Mouse (Mus musculus) heart, adult 11 months (tissue): ENCODE measurements around the gene Fam189b.
"Not testable (repeated sequence)": the region's sequence is repeated elsewhere in the genome, so short reads cannot be mapped to it uniquely, and the experiment has no call there.

ENCODE experiments used
- DNase-seq: peaks from one replicate; pipeline ENCODE4 v3.0.0; 2022

Fam189b gene

DNA sequence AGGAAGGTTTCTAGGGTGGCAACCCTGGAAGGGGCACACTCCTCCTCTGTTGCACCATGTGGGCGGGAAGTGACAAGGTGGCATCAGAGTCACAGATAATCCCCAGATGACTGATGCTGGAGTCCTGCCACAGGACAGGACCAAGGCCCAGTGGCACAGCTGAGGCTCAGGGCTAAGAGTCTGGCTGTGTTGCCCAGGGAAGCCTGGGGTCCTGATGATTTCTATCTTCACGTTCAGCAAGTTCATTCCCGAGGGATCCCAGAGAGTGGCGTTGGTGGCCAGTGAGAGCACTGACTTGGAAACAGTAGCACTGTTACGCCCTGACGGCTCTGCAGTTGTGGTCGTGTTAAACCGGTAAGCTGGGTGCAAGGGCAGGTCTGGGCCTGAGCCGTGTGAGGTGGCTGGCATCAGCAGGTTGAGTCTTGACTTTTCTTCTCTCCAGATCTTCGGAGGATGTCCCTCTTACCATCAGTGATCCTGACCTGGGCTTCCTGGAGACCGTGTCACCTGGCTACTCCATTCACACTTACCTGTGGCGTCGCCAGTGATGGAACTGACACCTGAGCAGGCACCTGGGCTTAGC is 25.2 kb downstream of the Fam189b start:
- peak; percentile 88 for DNase-seq

DNA sequence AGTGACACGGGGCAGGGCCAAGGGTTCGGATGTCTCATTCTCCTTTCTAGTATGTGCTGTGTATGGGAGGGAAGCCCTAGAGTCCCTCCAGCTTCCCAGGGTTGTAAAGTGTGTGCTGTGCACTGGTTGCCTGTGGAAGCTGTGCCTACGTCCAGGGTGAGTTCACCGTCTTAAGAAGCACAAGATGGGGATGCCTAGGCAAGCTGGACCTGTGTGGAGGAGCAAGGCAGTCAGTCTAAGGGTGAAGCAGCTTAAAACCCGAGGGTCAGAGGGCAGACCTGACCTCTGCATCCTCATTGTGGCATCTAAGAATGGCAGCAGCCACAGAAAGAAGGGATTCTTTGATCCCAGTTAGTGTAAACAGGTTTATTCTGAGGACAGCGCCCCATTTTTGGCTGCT is 25.8 kb downstream of the Fam189b start:
- peak; percentile 84 for DNase-seq

DNA sequence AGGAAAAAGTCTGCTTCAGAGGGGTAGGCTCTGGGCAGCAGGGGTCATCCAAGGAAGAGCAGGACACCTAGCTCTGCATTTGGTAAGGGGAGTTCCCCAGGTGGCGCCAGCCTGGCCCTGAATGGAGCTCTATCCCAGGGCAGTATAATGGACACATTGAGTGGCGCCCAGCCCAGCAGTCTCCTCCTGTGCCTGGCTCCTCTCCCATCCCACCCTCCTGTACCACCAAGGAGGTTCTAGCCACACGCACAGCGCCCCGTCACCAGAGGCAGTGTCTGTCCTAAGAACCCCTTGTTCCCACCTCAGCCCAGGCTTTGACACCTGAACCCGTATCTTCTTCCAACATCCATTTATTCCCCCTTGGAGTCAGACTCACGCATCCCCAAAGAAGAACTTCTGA is 26.8 kb downstream of the Fam189b start:
- peak; percentile 91 for DNase-seq

DNA sequence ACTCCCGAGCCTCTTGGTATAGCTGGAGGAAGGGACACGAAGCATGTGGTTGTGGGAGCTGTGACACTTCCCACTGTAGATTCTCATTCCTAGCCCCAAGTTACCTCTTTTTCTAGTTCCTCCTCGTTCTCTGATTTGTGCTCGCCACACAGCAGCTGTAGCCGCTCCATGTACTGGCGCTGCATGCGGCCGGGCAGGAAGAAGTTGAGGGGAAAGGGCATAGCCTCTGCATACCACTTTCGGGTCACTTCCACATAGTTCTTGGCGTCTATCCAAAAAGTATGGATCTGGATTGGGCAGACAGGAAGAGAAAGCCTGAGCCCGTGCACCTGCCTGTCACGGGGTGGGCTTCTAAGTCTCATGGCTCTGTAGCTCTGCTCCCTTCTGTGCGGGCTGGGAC is 27.2 kb downstream of the Fam189b start:
- DNase-seq = peak; percentile 95

DNA sequence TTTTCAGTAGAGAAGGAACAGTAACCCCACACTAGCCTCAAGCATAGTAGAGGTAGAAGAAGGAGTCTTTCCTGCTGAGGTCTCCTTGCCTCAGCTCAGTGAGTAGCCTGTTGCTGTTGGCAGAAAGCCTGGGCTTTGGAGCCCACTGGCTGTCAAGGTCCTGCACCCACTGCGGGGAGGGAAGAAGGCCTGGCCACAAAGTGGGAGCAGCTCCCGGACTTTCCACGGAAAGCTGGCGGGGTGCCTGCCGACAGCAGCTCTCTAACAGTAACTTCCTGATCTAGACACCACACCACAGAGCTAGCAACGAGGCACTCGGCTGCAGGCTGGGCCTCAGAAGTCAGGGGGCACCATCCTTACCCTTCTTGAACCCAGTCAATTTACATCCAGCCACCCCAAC is 27.8 kb downstream of the Fam189b start:
- DNase-seq = peak; percentile 96

DNA sequence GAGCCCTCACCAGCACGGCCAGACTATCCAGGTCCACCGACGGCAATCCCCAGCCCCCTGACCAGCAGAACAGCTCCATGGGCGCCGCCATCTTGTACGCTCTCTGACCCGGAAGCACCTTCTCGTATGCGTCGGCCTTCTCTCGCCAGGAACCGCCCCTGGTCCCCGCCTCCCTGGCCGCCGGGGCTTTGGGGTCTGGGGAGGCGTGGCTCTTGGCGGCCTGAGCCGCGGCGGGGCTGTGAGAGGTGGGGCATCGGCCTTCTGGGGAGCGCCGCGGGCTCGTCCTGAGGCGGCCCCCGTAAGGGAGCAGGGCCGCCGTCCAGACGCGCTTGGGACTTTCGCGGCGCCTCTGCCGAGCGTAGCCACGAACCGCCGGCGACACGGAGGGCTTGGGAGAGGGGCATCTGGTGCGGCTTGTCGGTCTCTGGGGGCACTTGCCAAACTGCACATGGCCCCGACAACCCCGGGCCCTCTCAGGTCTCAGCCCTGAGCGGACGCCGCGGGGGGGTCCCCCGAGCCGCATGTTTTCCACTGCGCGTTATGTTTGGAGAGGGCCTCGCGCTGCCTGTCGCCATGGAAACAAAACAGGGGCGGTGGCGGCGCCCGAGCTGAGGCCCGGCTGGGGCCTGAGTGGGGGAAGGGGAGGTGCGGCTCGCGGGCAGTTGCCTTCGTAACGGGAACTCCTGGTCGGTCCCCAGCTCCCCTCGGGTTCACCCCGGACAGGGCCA is 31.0 kb downstream of the Fam189b start:
- peak; percentile 100 for DNase-seq

DNA sequence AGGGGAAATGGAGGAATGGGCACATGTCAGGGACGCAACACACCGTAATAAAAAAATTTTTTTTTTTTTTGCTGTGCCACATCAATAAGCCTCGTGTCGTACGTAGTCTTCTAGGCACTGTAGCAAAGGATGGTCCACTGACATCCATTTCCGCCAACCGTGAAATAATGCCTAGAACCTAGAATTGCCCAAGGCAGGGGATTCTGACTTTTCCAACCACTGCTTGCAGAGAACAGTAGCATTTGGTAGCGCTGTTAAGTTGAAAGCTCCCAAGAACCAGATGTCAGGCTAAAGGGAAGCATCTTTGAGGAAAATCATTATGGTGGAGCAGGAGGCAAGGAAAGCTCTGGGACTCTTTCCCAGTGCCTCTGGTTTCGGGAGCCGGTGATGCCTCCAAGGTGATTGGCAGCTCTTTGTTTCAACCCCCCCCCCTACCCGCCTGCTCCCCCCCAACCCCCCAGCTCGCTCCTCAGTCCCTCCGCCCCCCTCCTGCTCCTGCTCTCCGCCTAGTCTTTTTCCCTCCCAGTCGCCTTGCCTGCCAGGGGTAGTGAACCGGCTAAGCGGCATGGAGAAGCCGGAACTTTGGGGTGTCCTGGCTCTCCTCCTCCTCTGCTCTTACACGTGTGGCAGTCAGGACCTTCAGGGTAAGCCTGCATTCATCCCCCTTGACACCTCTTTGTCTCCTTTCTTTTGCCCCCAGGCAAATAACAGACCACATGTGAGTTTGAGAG is 31.9 kb downstream of the Fam189b start, which contains the start of gene Thbs3:
TSS of gene Thbs3 (plus strand) at position 500 of the 731 bp plus-strand sequence.
- DNase-seq = peak; percentile 95

DNA sequence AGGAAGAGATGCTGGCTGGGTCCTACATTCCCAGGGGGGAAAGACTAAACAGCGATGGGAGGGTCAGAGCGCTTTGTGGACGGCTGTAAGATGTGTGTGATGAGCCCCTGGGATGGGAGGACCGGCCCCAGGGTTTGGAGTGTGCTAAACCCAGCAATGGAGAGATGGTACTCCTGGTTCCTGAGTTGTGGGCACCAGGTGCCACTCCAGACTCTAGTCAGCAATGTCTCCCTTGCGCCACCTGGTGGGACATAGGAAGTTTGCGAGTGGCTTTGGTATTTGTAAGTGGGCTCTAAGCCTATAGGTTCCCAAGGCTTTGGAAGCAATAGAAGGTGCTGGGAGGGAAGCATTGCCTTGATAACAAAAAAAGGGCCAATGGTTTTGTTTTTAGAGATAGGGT is 32.9 kb downstream of the Fam189b start:
- DNase-seq = peak; percentile 98

DNA sequence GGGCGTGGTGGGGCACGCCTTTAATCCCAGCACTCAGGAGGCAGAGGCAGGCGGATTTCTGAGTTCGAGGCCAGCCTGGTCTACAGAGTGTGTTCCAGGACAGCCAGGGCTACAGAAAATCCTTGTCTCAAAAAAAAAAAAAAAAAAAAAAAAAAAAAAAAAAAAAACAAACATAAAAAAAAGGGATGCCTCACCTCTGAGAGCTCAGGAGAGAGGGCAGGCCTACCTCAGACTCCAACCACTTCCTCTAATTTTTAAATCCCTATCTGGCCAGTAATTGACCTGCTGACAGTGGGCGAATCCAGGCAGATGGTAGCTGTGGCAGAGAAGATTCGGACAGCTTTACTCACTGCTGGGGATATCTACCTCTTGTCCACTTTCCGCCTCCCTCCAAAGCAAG is 33.5 kb downstream of the Fam189b start:
- DNase-seq = not testable (repeated sequence)

DNA sequence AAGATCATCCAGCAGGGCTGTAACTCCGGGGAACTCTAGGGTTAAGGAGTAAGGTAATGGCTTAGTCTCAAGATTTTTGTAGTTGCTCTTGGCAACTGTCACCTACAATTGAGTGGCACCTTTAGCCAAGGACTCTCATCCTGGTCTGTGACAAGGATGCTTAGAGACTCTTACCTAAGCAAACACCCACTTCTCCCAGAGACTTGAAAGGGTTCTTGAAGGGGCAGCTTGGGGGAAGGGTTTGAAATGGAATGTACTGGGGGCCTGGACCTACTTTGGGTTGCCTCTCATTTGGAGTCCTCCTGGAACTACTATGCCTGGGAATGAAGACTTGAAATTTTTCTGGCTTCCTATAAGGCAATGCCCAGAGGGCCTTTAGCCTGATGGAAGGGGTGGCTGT is 35.3 kb downstream of the Fam189b start:
- no peak for DNase-seq

DNA sequence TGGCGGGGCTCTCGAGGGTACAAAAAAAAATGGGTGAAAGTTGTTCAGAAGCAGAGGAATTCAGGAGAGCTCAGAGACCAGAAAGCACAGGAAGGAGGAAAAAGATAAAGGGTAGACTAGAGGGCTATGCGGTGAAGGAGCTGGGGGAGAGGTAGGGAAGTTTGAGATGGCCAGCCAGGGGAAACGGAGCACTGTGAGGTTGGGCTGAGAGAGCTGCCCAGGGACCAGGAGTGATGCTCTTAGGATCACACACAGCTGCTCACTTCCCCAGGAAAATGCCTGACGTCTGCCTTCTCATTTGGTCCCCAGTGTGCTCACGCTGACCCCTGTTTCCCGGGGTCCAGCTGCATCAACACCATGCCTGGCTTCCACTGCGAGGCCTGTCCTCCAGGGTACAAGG is 36.6 kb downstream of the Fam189b start:
- no peak for DNase-seq

DNA sequence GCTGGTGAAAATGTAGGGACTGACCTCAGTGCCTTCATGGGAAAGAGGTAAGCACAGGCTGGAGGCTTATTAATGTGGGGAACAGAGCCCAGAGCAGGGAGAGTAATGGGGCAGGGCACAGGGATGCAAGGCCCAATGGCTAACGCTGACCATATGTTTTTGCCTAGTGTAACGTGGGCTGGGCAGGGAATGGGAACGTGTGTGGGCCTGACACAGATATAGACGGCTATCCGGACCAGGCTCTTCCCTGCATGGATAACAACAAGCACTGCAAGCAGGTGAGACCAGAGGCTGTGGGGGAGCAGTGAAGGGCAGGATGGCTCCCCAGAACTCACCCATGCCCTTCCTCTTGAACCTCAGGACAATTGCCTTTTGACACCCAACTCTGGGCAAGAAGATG is 38.2 kb downstream of the Fam189b start:
- DNase-seq = no peak

DNA sequence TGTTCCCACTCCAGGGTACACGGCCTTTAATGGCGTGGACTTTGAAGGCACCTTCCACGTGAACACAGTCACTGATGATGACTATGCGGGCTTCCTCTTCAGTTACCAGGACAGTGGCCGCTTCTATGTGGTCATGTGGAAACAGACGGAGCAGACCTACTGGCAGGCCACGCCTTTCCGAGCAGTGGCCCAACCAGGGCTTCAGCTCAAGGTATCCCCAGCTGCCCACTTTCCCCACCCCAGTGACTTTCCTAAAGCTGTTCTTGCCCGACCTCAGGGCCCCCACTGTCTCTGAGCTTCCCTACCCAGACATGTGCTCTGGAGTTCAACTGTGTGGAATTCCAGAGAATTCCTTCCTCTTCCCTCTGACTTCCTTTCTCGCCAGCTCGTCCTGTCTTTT is 41.9 kb downstream of the Fam189b start:
- DNase-seq = no peak

DNA sequence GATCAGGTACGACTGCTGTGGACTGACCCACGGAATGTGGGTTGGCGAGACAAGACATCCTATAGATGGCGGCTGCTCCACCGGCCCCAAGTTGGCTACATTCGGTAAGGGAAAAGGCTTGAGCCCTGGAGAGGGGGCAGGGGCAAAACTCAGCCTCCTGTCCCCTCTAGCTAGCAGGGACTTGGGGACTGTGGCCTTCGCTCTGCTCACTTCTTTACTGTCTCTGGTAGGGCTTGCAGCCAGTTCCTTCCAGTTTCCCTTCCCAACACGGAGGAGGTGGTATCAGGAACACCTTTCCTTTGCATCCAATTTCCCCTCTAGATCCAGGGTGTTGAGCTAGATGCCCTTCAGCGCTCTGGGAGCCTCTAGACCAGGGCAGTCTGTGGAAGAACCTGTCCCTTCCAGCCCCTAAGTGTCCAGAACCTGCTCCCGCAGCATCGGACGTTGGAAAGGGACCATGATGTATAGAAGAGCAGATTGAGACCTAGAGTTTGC is 42.4 kb downstream of the Fam189b start:
- no peak for DNase-seq

DNA sequence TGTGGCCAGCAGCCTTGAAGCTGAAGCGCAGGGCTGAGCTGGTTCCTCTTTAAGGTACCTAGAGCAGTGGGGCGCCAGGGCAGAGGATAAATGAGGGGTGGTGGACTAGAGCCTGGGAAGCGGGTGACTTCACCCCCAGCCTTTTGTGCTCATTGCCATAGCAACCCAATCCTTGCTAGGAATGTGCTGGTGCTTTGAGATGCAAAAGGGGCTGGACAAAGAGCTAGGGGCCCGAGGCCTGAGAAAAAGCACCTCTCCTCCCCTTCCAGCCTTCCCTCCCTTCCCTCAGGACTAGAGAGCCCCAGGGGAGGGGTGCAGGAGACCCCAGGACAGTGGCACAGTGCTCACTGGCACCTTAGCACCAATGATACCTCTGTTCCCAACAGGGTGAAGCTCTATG is 43.0 kb downstream of the Fam189b start:
- no peak for DNase-seq

DNA sequence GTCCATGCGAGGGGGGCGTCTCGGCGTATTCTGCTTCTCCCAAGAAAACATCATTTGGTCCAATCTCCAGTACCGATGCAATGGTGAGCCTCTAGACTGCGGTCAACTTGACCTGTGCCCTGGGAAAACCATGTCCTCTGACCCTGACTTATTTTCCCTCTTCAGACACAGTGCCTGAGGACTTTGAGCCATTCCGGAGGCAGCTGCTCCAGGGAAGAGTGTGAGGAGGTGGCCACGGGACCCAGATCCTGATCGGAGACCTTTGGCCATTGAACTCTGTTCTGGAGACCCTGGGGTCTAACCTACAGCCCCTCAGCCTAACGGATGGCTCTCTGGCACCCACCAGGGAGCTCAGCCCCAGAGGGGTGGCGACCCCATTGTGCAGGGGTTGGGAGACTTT is 43.4 kb downstream of the Fam189b start:
- no peak for DNase-seq

DNA sequence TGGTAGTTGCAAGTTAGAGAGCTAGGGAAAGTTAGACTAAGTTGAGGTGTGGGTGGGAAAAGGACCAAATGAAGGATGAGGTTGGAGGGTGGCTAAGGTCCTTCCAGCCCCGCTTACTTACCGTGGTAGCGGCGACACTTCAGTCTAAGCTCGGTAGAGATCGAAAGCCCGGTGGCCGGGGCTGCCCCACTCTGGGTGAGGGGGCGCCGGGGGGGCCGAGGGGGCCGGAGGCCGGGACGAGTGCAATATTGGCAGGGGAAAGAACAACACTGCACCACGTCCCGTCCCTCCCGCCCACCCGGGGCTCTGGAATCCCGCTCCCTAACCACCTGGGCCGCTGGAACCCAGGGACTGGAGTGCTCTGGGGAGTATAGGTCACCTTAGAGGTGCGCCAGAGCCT is 44.0 kb downstream of the Fam189b start, which contains the start of gene Mtx1:
TSS of gene Mtx1 (minus strand) at position 189 of the 400 bp plus-strand sequence.
- no peak for DNase-seq

DNA sequence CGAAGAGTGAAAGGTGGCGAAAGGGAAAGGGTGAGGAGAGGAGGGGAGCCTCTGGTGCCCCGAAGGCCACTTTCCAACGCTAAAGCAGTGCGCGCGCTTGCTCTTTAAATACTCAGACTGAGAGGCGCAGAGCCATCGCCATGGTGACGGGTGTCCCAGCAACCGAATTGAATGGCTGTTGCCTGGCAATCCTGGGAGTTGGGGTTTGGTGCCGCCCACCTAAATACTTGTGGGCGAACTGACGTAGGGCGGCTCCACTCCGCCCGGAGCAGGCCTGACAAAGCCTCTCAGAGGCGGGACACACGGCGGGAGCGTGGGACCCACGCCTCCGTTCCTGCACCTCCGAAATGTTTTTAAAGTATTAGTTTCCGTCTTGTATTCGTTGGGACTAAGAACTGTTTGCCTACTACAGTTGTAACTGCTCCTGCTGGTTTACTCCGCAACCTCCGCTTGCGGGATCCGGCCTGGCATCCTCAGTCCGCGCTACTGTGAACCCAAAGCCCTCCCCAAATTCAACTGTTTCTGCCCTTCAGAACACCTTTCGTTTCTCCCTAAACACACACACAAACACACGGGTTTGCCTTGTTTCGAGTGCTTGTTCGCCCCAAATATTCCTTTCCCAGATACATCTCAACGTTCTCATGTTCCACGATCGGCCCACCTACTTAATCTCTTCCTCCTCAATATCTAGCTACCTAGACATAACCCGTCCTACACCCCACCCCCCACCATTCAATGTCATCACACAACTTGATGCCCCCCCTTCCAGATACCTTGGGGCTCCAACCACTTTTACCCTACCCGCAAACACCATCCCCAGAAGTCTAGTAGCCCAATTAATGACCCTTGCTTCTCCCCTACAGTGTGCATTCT is 44.6 kb downstream of the Fam189b start:
- DNase-seq = peak; percentile 99

DNA sequence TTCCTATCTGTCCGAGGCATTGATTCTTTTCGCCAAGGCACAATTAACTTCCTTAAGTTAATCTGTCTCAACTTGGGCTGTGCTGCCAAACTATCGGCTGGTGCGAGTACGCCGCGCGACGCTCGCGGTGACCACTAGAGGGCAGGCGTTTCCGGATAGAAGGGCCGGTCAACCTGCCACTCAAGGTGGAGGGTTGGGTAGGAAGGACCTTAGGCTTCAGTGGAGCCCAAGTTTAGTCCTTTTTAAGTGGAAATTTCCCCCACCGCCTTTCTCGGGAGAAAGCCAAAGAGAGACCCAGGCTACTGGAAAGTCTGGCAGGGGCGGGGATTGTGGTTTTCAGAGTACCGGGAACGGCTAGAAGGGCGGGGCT is 45.2 kb downstream of the Fam189b start:
- peak; percentile 99 for DNase-seq

DNA sequence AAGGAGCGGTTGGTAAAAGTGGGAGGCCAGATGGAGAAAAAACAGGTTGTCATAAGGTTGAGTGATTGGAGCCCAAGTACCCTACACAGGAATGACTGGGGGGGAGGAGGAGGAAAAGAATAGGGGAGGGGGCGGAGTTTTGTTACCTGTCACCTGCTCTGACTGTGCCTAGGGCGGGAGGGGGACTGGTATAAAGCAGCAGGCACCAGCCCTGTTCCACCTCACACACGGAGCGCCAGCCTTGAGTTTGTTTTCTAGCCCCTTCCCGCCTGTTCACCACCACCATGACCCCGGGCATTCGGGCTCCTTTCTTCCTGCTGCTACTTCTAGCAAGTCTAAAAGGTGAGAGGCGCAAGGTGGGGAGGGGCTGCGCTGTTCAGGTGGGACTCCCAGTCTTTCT is 45.9 kb downstream of the Fam189b start, which contains the start of gene Muc1:
TSS of gene Muc1 (plus strand) at position 222 of the 400 bp plus-strand sequence.
- DNase-seq = peak; percentile 93

DNA sequence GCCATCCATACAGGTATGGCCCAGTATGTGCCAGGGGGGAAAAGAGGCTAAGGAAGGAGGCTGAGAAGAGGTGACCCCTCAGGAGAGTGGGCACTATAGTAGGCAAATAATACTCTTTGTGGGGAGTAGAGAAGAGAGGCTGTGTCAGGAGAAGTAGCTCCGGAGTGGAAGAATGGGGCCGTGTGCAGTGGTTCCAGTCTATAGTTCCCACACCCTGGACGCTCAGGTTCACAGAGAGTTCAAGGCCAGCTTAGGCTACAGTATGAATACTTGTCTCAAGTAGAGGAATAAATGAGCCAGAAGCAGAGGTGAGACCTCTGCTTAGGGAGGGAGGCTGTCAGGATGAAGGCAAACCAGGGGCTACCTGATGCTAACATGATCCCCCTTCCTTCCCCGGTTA is 46.3 kb downstream of the Fam189b start:
- no peak for DNase-seq

DNA sequence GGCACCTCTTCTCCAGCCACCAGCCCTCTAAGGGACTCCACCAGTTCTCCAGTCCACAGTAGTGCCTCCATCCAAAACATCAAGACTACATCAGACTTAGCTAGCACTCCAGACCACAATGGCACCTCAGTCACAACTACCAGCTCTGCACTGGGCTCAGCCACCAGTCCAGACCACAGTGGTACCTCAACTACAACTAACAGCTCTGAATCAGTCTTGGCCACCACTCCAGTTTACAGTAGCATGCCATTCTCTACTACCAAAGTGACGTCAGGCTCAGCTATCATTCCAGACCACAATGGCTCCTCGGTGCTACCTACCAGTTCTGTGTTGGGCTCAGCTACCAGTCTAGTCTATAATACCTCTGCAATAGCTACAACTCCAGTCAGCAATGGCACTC is 47.6 kb downstream of the Fam189b start:
- DNase-seq = peak; percentile 84

DNA sequence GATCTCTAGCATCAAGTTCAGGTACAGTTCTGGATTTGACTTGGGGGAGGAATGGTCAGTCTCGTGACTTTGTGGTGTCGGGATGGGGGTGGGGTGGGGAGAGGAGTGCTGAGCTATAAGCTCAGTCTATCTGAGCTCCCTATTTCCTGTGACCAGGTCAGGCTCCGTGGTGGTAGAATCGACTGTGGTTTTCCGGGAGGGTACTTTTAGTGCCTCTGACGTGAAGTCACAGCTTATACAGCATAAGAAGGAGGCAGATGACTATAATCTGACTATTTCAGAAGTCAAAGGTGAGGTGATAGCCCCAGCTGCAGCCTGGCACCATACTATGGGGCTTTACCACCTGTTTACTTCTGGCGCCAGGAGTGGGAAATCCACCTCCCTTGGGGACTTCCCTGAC is 48.4 kb downstream of the Fam189b start:
- peak; percentile 86 for DNase-seq
